Mouse (Mus musculus) layer of hippocampus, adult 9-10 months (tissue): Measurements from ENCODE around the gene Grb2.

Source experiments
- DNase-seq: peaks from one replicate; pipeline ENCODE4 v3.0.0; 2022; ENCODE audit warnings: low spot score

Grb2 gene

DNA sequence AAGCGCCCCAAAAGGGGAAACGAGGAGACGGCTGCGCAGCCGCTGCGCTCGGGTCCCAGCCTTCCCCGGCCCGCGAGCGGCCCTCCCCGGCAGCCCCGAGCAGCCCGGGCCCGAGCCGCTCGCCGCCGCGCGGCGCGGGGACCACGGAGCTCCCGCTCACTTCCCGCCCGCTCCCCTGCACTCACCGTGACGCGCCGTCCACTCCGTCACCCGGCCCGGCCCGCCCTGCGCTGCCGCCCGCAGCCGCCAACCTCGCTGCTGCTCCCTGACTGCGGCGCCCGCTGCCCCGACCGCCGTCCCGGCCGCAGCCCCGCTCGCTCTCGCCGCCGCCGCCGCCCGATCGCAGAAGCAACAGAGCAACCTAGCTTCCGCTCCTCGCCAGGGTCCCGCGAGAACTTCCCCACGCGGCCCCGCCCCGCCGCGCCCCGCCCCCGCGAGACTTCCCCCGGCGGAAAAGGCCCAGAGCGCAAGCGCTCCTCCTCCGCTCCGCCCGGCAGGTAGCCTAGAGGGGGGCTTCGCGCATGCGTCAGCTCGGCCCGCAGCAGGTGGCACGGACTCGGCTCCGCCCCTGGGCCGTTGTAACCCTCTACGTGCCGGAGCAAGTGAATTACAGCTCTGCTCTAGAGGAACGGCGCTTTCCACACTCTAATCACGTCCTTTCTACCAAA lies at the start of gene Grb2:
Grb2 (minus strand) TSS at position 389 of the 668 bp plus-strand sequence.
- peak; percentile 87 for DNase-seq

GRCm38 (mm10) chr11:115753485-115753884 lies 45.1 kb upstream of the Grb2 start:
- DNase-seq = no peak

- DNase-seq = no peak
Observed at GRCm38 (mm10) chr11:115752653-115753052, 44.3 kb upstream of the Grb2 start.

DNA sequence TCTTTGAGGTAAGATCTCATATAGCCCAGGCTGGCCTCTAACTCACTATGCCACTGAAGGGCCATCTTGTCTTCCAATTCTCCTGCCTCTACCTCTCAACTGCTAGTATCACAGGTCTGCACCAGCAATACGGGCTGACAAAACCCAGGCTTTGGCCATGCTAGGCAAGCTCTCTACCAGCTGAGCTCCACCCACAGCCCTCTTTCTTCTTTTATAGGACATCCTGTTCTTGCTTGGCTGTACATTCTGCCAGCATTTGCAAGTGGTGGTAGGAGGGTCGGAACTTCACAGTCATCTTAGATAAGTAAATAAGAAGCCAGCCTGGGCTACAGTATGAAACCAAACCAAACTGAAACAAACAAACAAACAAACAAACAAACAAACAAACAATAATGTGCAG lies 43.3 kb upstream of the Grb2 start:
- DNase-seq = no peak

DNA sequence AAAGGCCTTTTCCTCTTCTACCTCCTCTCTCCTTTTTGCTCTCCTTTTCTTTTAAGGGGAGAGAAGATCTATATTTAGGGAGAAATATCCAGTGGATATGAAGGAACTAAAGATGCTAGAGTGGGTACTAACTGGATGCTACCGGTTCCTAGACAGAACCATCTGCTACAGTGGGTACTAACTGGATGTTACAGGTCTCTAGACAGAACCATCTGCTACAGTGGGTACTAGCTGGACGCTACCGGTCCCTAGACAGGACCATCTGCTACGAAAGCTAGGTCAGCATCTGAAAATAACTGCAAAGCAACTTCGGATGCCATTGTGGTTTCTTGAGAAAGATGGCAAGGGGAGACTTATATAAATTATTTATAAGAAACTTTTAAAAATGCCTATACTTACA lies 41.4 kb upstream of the Grb2 start:
- DNase-seq = no peak

GRCm38 (mm10) chr11:115747351-115747750 lies 39.0 kb upstream of the Grb2 start:
- no peak for DNase-seq

GRCm38 (mm10) chr11:115746762-115747161 lies 38.4 kb upstream of the Grb2 start:
- no peak for DNase-seq

GRCm38 (mm10) chr11:115746109-115746508 lies 37.7 kb upstream of the Grb2 start:
- no peak for DNase-seq

GRCm38 (mm10) chr11:115744385-115744784 lies 36.0 kb upstream of the Grb2 start:
- no peak for DNase-seq

GRCm38 (mm10) chr11:115742926-115743325 lies 34.5 kb upstream of the Grb2 start:
- no peak for DNase-seq

- no peak for DNase-seq
Observed at GRCm38 (mm10) chr11:115741070-115741469, 32.7 kb upstream of the Grb2 start.

DNA sequence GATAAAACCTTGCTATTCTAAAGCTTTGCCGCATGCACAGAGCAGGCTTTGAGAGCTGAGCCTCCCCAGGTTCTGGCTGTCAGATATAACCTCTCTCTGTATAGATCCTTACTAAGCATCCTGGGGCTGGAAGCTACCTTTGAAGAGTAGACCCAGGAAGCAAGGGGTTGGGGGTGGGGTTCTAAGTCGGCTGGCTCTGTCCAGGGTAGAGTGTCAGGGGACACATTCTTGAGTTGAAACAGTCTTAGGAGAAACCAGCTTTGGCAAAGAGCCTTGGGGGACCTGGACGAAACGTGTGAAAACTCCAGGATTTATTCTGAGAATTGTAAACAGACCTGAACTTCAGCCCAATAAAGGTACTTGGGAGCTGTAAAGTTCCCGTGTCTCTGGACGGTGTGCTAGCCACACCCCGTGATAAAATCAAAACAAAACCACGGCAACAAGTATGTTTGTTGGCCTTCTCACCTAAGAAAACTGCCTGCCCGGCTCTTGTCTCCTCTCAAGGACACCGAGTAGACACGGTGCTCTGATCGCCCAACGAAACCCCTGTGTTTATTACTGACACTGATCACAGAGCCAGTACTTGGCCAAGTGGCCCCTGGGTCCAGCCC lies 30.0 kb upstream of the Grb2 start:
- no peak for DNase-seq

- DNase-seq = no peak
Observed at GRCm38 (mm10) chr11:115737608-115738208, 29.3 kb upstream of the Grb2 start.

DNA sequence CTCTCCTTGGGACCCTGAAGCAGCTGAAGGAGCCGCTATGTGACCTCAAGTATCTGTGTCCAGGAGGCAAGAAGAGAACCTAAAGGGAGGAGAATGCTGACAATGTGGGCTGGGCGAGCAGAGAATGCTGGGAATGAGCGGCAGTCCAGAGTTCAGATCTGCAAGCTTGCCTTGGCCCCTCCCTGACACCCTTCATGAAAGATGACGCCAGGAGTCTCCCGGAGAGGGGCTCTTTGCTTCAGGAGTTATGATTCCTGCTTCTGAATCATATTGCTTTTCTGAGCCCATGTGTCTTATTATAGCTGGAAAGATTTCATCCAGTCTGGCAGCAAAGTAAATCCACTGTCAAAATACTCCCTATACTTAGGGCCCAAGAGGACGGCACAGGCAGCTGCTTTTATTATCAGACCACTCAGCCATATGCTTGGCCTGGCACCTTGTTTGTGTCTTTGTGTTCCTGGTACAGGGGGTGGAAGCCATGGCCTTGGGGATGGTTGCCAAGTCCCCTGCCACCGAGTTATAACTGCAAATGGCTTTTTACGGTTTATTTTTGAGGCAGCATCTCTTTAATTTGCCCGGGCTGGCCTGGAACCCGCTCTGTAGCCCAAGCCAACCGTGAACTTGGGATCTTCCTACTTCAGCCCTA lies 25.8 kb upstream of the Grb2 start:
- no peak for DNase-seq

DNA sequence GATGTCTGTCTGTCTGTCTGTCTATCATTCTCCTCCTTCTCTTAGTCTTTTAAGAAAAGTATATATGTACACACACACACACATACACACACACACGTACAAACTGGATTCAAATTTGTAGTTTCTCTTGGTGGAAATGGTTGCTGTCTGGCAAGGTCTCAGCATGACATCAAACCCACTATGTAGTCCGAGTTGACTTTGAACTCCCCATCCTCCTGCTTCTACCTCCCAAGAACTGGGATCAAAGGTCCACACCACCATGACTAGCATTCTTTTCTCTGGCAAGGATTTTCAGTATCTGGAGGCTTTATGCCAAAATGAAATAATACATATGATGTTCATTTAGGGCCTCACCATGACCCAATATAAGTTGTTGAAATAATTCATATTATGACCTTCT lies 14.8 kb upstream of the Grb2 start:
- DNase-seq = no peak

- peak; percentile 77 for DNase-seq
Observed at GRCm38 (mm10) chr11:115722638-115723037, 14.2 kb upstream of the Grb2 start.

DNA sequence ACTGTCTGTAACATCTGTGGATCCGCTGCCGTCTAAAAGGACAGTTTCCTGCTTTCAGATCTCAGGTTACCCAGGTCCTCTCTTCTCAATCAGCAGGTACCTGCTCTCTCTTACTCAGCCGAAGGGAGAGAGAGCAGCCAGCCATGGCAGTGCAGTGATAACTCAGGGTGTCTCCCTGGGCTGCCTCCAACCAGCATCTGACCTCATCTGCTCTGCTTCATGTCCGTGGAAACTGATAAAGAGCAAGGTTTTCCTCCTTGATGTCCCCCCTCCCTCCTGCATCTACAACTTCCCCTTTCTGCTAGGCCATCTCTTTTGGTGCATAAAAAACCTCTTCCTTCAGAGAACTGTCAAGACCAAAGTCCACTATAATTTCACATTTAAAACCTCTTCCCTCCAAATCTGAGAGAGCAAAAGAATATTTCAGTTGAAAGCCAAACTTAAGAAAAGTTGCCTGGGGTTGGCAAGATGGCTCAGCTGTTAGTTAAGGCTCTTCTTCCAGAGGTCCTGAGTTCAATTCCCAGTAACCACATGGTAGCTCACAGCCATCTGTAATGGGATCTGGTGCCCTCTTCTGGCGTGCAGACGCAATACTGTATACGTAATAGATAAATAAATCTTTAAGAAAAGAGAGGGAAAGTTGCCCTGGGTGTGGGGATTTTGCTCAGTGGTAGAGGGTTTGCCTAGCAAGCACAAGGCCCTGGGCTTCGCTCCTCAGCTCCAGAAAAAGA lies 9.4 kb upstream of the Grb2 start:
- DNase-seq = no peak

DNA sequence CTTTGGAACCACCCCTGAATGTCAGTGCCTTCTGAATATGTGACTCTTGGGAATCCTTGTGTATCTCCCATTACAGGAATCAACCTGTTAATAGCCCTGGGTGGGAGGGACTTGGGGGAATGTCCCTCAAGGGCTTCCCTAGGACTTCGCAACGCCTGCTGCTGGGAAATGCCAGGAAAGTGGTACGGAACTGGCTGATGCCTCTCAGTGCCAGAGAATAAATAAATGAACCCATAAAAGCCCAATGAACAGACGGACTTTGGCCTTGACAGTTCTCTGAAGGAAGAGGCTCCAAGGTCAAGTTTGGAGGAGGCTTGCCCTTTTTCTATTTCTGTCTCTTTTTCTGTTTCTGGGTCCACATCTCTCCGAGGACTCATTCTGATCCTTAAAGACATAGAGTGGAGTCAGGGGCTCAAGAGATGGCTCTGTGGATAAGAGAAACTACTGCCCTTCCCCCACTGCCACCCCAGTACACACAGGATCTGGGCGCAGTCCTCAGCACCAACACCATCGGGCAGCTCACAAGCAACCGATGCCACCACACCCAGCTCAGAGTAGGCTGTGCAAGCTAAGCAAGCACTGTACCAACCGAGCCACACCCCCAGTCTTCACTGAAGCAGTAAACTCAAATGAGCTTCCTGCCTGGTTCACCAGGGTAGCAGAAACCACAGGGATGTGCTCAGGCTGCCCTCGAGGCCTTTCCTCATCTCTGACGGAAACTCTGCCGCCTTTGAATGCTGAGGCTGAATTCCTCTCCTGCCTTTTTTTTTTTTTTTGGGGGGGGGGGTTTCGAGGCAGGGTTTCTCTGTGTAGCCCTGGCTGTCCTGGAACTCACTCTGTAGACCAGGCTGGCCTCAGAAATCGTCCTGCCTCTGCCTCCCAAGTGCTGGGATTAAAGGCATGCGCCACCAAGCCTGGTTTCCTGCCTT lies 8.3 kb upstream of the Grb2 start:
- DNase-seq = no peak

GRCm38 (mm10) chr11:115714491-115714890 lies 6.1 kb upstream of the Grb2 start:
- DNase-seq = no peak

- no peak for DNase-seq
Observed at GRCm38 (mm10) chr11:115713447-115713846, 5.0 kb upstream of the Grb2 start.

DNA sequence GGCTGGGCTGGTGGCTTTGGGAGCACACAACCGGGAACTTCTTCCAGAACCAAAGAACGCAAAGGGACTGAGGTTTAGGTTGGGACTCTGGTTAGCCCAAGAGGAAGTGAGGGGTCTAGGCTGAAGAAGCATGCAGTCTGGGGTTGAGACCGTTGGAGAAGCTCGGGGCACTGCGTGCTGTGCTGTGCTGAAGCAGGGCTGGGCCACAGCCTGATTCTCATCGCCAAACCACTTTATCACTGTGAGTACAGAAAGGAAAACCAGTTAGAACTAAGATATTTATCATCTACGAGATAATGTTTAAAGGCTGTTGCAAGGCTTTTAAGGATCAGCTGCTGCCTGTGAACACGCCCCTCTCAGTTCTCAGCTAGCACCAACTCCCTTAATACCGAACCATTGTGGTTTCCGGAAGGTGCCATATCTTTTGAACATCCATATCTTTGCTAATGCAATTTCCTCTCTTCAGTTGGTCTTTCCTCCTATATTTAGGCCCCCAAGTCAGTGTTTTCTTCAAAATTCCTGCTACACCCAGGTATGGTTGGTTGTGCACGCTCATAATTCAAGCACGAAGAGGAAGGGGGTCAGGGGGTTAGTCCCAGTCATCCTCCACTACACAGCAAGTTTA lies 4.4 kb upstream of the Grb2 start:
- no peak for DNase-seq
